8 mouse cellular contexts compared by ENCODE assay signal in genomic region chrX:168794974-168795858, GRCm38 (mm10). TPM values are rescaled to one million over a fixed set of nuclear protein-coding genes. Genes with fewer than 3 reads are reported as not detected.
A peak's percentile ranks its signal among the peaks of the same experiment; 100 is the strongest.
DNase-seq lines count a peak whose midpoint lies in the region; ATAC-seq and TF ChIP-seq lines count a peak whose summit lies in the region.
"Had no signal": no experiment of that assay in that cellular context is flagged by ENCODE, and none has a peak within 500 bp of the region (broad histone marks: within the 10 kb centered on the region; RNA-seq: fewer than 3 reads in every experiment).

Gene Arhgap6, plus strand, starts transcription at chrX:168795099.

- intact Hi-C loops in gastrocnemius, postnatal 14 days (cut with DNase I; ENCODE audit: low total_unique reads) = no loop called here

- TF ChIP-seq POLR2A in bone marrow macrophage, adult 2 months (IDR thresholded peaks at IDR 0.05; ENCODE audit: borderline replicate concordance, low read depth, low read length) = no peak

- H3K4me1 ChIP-seq in bone marrow macrophage, adult 2 months (ENCODE audit: control insufficient read depth, insufficient read depth, low read length) = no peaks in the 10 kb centered on the region
- H3K4me1 ChIP-seq in hindbrain, embryonic 15.5 days (replicated peaks) = peaks cover 6% of the 10 kb centered on the region; the same call in 1 of the 2 replicates
- no peaks in the 10 kb centered on the region for H3K4me1 ChIP-seq in liver, embryonic 13.5 days (replicated peaks)
- H3K4me1 ChIP-seq in midbrain, postnatal 0 days (ENCODE audit: insufficient read depth, low read length) = no peaks in the 10 kb centered on the region

- peak; percentile 45 for ATAC-seq in hindbrain, embryonic 15.5 days (ENCODE audit: low FRiP score, low read depth)
- ATAC-seq in liver, embryonic 13.5 days (ENCODE audit: low read depth) = no peak
- peak; percentile 16; the same call in 1 of the 2 replicates for ATAC-seq in midbrain, postnatal 0 days (ENCODE audit: low FRiP score)
- no peak for ATAC-seq in erythroblast, adult 5-6 weeks (replicated peaks; ENCODE audit: low FRiP score, poor library complexity, severe bottlenecking)

- DNase-seq in ZHBTc4 (ENCODE audit: low read depth, low spot score) = peak; percentile 56
- DNase-seq in gastrocnemius, postnatal 14 days = peak; percentile 49
- no peak for DNase-seq in liver, embryonic 13.5 days
- DNase-seq in midbrain, postnatal 0 days (ENCODE audit: low spot score) = peak; percentile 12

- TF ChIP-seq CTCF in bone marrow macrophage, adult 2 months (IDR thresholded peaks at IDR 0.05; ENCODE audit: low read depth, low read length) = no peak
- TF ChIP-seq CTCF in midbrain, postnatal 0 days (IDR thresholded peaks at IDR 0.05) = no peak

- H3K4me2 ChIP-seq in hindbrain, embryonic 15.5 days = peak within 1 kb of the TSS; percentile 91
- peak within 1 kb of the TSS; percentile 54 for H3K4me2 ChIP-seq in liver, embryonic 13.5 days
- H3K4me2 ChIP-seq in midbrain, postnatal 0 days (ENCODE audit: low read depth, low read length, poor library complexity, severe bottlenecking) = peak within 1 kb of the TSS; percentile 72

- no peaks in the 10 kb centered on the region for H3K36me3 ChIP-seq in hindbrain, embryonic 15.5 days
- no peaks in the 10 kb centered on the region for H3K36me3 ChIP-seq in liver, embryonic 13.5 days
- no peaks in the 10 kb centered on the region for H3K36me3 ChIP-seq in midbrain, postnatal 0 days (ENCODE audit: insufficient read depth, low read length)

- H3K27ac ChIP-seq in bone marrow macrophage, adult 2 months (ENCODE audit: insufficient read depth, low read depth, low read length) = no peak within 1 kb of the TSS
- no peak within 1 kb of the TSS for H3K27ac ChIP-seq in hindbrain, embryonic 15.5 days (replicated peaks)
- H3K27ac ChIP-seq in liver, embryonic 13.5 days = no peak within 1 kb of the TSS
- H3K27ac ChIP-seq in midbrain, postnatal 0 days (ENCODE audit: low read depth, low read length) = no peak within 1 kb of the TSS

- 14% methylated on average over 43 of the region's 48 CpGs for WGBS in hindbrain, embryonic 15.5 days
- 17% methylated on average over 40 of the region's 48 CpGs for WGBS in liver, embryonic 13.5 days (ENCODE audit: insufficient replicate concordance)
- WGBS in midbrain, postnatal 0 days = 28% methylated on average over 39 of the region's 48 CpGs

- peaks cover 38% of the 10 kb centered on the region for H3K27me3 ChIP-seq in hindbrain, embryonic 15.5 days
- peaks cover 43% of the 10 kb centered on the region for H3K27me3 ChIP-seq in liver, embryonic 13.5 days
- H3K27me3 ChIP-seq in midbrain, postnatal 0 days (ENCODE audit: insufficient read depth, low read length) = peaks cover 40% of the 10 kb centered on the region

- H3K4me3 ChIP-seq in bone marrow macrophage, adult 2 months (ENCODE audit: insufficient read depth, low read length) = peak within 1 kb of the TSS; percentile 53
- peak within 1 kb of the TSS; percentile 44 for H3K4me3 ChIP-seq in hindbrain, embryonic 15.5 days
- peak within 1 kb of the TSS; percentile 36 for H3K4me3 ChIP-seq in liver, embryonic 13.5 days (replicated peaks)
- peak within 1 kb of the TSS; percentile 42 for H3K4me3 ChIP-seq in midbrain, postnatal 0 days (ENCODE audit: low read depth, low read length)
- H3K4me3 ChIP-seq: erythroblast, embryonic 14.5 days had no signal

- no peaks in the 10 kb centered on the region for H3K9me3 ChIP-seq in hindbrain, embryonic 15.5 days
- no peaks in the 10 kb centered on the region for H3K9me3 ChIP-seq in liver, embryonic 13.5 days (replicated peaks)
- H3K9me3 ChIP-seq in midbrain, postnatal 0 days (ENCODE audit: low read length) = no peaks in the 10 kb centered on the region

- H3K9ac ChIP-seq in hindbrain, embryonic 15.5 days = 0 out of 2 replicates have a peak within 1 kb of the TSS, but pooled peaks have one; percentile 10
- no peak within 1 kb of the TSS for H3K9ac ChIP-seq in liver, embryonic 13.5 days
- peak within 1 kb of the TSS; percentile 29; the same call in 1 of the 2 replicates for H3K9ac ChIP-seq in midbrain, postnatal 0 days (replicated peaks; ENCODE audit: low read length, poor library complexity, severe bottlenecking)

RNA-seq across cellular contexts. Expression of gene Arhgap6, which starts in this region (rescaled TPM):
- 14.9 and 15.7 TPM in 2 replicates for polyA plus RNA-seq in bone marrow macrophage, adult 2 months (2012; ENCODE audit: insufficient read depth, insufficient read length, missing spikeins)
- 1 to 10 TPM; 4.3 to 4.5 TPM for total RNA-seq in gastrocnemius, postnatal 14 days (2021)
- polyA plus RNA-seq in hindbrain, embryonic 15.5 days (2015; fragmentation: Nextera tagmentation; extraction: Ambion mirVana) = 1.2 and 1.3 TPM in 2 replicates
- polyA plus RNA-seq in liver, embryonic 13.5 days (2015; fragmentation: Nextera tagmentation; extraction: Ambion mirVana) = 2.7 and 3.9 TPM in 2 replicates
- 0.93 and 1.7 TPM in 2 replicates for total RNA-seq in midbrain, postnatal 0 days (2014; rRNA removed)
- polyA plus RNA-seq in midbrain, postnatal 0 days (2015; fragmentation: Nextera tagmentation; extraction: Ambion mirVana) = 1.5 and 2.1 TPM in 2 replicates
- total RNA-seq in erythroblast, adult 5-6 weeks (2015; ENCODE audit: low replicate concordance) = 1.0 and 1.2 TPM in 2 replicates
- total RNA-seq in erythroblast, adult 5-6 weeks (2017; ENCODE audit: low replicate concordance) = 0.70 TPM in 1 of 2 replicates, not detected in the other

Comparison
In these comparisons a context has a peak if more than half of its experiments do, and no peak if none do; other contexts are left out.
1. ATAC-seq: peak in hindbrain, embryonic 15.5 days (single experiment) and midbrain, postnatal 0 days (single experiment); none in liver, embryonic 13.5 days (single experiment) and erythroblast, adult 5-6 weeks (single experiment).
2. Peak in every context shown above with its lines, with median percentiles within 50 percentile points of each other: H3K4me3 ChIP-seq and H3K4me2 ChIP-seq.